Mouse (Mus musculus) limb, embryonic 14.5 days (tissue): ENCODE results near the gene Cdc45. TPM values are rescaled to one million over a fixed set of nuclear protein-coding genes. Genes with fewer than 3 reads are reported as not detected.
A peak's percentile ranks its signal among the peaks of the same experiment; 100 is the strongest.

Experiments used
- ATAC-seq: fragments of 200-750 bp; cut with Nextera tagmentation; 2 replicates; pipeline ENCODE4 v1.8.0; 2017; ENCODE audit warnings: low read depth, moderate number of reproducible peaks, moderate TSS enrichment; ENCODE audit not compliant: low FRiP score
- DNase-seq: peaks from one replicate; pipeline ENCODE4 v3.0.0-alpha.2; 2015; ENCODE audit warnings: low spot score
- H3K27ac ChIP-seq: fragments of 300-500 bp; sonication (generic); replicated peaks from 2 replicates; pipeline ENCODE4 v1.5.1; 2014; ENCODE audit warnings: low read depth, mild to moderate bottlenecking, low read length, moderate library complexity, mixed read lengths
- H3K27me3 ChIP-seq: fragments of 300-500 bp; sonication (generic); 2 replicates; pipeline ENCODE4 v1.6.1; 2014; ENCODE audit warnings: low read length, mixed read lengths; ENCODE audit not compliant: control insufficient read depth, insufficient read depth
- H3K36me3 ChIP-seq: fragments of 300-500 bp; sonication (generic); 2 replicates; pipeline ENCODE4 v1.6.1; 2014; ENCODE audit warnings: mild to moderate bottlenecking, low read length, moderate library complexity, mixed read lengths; ENCODE audit not compliant: control insufficient read depth, insufficient read depth
- H3K4me1 ChIP-seq: fragments of 300-500 bp; sonication (generic); 2 replicates; pipeline ENCODE4 v1.6.1; 2014; ENCODE audit warnings: antibody characterized with exemption, low read length, mixed read lengths; ENCODE audit not compliant: control insufficient read depth, insufficient read depth
- H3K4me2 ChIP-seq: fragments of 300-500 bp; sonication (generic); replicated peaks from 2 replicates; pipeline ENCODE4 v1.6.1; 2014; ENCODE audit warnings: low read depth, mild to moderate bottlenecking, low read length, moderate library complexity; ENCODE audit not compliant: severe bottlenecking
- H3K4me3 ChIP-seq: fragments of 300-500 bp; sonication (generic); replicated peaks from 2 replicates; pipeline ENCODE4 v1.5.1; 2014; ENCODE audit warnings: low read length
- H3K9ac ChIP-seq: fragments of 300-500 bp; sonication (generic); 2 replicates; pipeline ENCODE4 v1.6.1; 2014; ENCODE audit warnings: mild to moderate bottlenecking, low read depth, low read length, moderate library complexity; ENCODE audit not compliant: severe bottlenecking
- H3K9me3 ChIP-seq: fragments of 300-500 bp; sonication (generic); 2 replicates; pipeline ENCODE4 v1.6.1; 2016; ENCODE audit warnings: low read length; ENCODE audit not compliant: control insufficient read depth
- POLR2A ChIP-seq: fragments of 200-500 bp; IDR thresholded peaks from 2 replicates; pipeline ENCODE4 v1.8.0; 2012; ENCODE audit warnings: inconsistent platforms, mild to moderate bottlenecking, moderate library complexity, borderline replicate concordance; ENCODE audit not compliant: insufficient read depth, insufficient read length; ENCODE audit errors: extremely low read depth
- WGBS: fragments of 180-500 bp; shearing (Covaris S2); extraction: QIAGEN DNeasy Blood & Tissue Kit; methylation state at CpG from one replicate; pipeline ENCODE4 v1.1.7; 2014; 5-methylcytosine and 5-hydroxymethylcytosine counted together
- polyA plus RNA-seq, 2 experiments: library from polyadenylated mRNA; depleted of rRNA in 1 of 2; stranded (reverse) in 1 of 2; unstranded in 1 of 2; fragments of >200 nt; fragmentation: Nextera tagmentation in 1 of 2; extraction: Ambion mirVana in 1 of 2; gene quantifications; 2 replicates each; pipeline versions ENCODE4 v1.2.1 to v1.2.3; 2012 to 2014

The Cdc45 gene
- polyA plus RNA-seq, 2 experiments, result 39.8 to 52.5 TPM

DNA sequence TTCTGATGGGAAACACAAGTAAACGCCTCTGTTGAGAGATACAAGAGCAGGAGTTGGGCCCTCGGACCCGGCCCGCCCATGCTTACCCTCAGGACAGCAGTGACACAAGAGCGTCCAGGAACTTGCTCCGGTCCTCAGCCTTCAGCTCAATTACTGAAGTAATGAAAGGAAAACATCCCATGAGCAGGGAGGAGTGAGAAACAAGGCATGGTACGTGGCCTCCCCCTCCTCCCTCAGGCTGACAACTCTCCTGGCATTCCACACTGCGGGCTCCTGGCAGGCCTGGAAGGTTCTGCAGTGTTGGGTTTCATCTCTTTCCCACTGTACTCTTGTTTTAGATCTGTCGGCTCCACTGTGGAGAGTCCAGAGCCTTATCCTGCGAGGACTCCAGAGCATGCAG, 30.0 kb downstream of the Cdc45 start:
- peaks cover 27% of the 10 kb centered on the region for H3K27me3 ChIP-seq
- no peak overlapping the region for H3K4me3 ChIP-seq
- 89% methylated on average over 10 of the region's 10 CpGs for WGBS
- peaks cover 37% of the 10 kb centered on the region for H3K36me3 ChIP-seq
- ATAC-seq, result no peak
- no peaks in the 10 kb centered on the region for H3K9me3 ChIP-seq
- no peak overlapping the region for H3K9ac ChIP-seq
- peaks cover 9% of the 10 kb centered on the region for H3K4me1 ChIP-seq
- H3K27ac ChIP-seq, result no peak overlapping the region
- H3K4me2 ChIP-seq, result no peak overlapping the region
- DNase-seq, result no peak
- no peak for TF ChIP-seq POLR2A

DNA sequence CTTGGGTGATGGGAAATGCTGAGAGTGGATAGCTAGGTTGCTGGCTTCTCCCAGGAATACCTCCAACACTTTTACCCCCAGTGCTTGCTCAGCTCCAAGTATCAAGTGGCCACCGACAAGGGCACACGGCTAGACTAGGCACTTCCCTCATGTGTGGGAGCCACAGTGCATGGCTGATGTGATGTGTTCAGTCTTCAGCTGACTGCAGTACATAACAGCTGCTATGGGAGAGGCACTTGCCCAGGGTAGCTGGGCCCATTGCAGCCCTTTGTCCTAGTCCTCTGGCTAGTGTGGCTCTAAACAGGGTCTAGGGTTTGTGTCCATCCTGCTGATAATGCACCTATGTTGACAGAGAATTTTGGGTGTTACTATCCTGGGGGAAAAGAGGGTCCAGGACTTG, 33.3 kb downstream of the Cdc45 start:
- TF ChIP-seq POLR2A, result no peak
- Histone ChIP-seq H3K4me2 (no peak overlapping the region), H3K9me3 (no peaks in the 10 kb centered on the region), H3K4me1 (peaks cover 9% of the 10 kb centered on the region), H3K27ac (no peak overlapping the region), H3K27me3 (peaks cover 40% of the 10 kb centered on the region), H3K9ac (no peak overlapping the region), H3K4me3 (peak overlapping the region; percentile 42; the same call in 1 of the 2 replicates), H3K36me3 (peaks cover 11% of the 10 kb centered on the region)
- ATAC-seq (no peak), DNase-seq (no peak)
- 78% methylated on average over 2 of the region's 2 CpGs for WGBS

DNA sequence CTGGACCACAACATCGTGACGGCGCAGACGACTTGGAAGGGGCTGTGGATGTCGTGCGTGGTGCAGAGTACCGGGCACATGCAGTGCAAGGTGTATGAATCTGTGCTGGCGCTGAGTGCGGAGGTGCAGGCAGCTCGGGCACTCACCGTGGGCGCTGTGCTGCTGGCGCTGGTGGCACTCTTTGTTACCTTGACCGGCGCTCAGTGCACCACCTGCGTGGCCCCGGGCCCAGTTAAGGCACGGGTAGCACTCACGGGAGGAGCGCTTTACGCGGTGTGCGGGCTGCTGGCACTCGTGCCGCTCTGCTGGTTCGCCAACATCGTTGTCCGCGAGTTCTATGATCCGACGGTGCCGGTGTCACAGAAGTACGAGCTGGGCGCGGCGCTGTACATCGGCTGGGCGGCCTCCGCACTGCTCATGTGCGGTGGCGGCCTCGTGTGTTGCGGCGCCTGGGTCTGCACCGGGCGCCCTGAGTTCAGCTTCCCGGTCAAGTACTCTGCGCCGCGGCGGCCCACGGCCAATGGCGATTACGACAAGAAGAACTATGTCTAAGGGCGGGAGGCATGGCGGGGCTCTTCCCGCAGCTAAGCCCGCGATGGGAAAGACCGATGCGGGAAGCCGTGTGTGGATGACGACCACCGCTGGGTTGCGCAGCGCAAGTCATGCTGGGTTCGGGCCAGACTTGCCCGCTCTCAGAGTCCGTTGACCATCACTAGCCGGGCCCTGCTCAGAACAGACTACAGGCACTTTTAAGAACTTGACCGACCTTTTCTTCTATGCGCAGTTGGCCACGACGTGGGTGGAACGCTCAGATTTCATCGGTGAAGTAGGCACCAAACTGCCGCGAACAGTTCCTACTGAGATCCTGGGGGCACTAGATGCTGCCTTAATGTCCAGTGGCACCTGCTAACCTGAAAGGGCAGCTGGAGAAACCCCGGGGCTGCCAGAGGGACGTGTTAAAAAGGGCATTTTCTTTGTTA, 34.4 kb downstream of the Cdc45 start:
- Histone ChIP-seq H3K4me2 (peak overlapping the region; percentile 68), H3K27ac (no peak overlapping the region), H3K9ac (peak overlapping the region; percentile 48), H3K4me3 (peak overlapping the region; percentile 42), H3K27me3 (peaks cover 40% of the 10 kb centered on the region), H3K4me1 (peaks cover 9% of the 10 kb centered on the region), H3K36me3 (peaks cover 8% of the 10 kb centered on the region), H3K9me3 (no peaks in the 10 kb centered on the region)
- ATAC-seq (peak; percentile 6; the same call in 1 of the 2 replicates), DNase-seq (peak; percentile 2)
- 3% methylated on average over 75 of the region's 80 CpGs for WGBS
- no peak for TF ChIP-seq POLR2A

DNA sequence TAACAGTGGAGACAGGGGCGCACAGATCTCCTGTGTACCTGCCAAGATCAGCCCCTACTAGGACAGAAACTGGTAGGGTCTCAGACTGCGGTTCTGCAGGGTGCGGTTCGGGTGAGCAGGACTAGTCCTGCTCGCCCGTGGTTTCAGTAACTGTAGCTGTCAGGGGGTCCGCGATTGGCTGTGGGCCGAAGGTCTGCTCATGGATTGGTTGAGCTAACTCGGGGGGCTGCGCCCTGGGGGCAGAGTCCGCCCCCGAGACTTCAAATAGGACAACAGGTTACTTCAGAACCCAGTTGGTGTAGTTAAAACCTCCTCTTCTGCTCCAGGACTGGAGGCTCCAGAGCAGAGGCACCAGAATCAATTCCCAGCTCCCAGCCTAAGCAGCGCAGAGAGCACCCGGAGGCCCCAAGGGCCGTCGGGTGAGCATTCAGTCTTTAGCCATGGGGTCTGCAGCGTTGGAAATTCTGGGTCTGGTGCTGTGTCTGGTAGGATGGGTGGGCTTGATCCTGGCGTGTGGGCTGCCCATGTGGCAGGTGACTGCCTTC, 35.2 kb downstream of the Cdc45 start, which contains the start of gene Cldn5:
Cldn5 (plus strand) TSS at position 292 of the 545 bp plus-strand sequence.
- Histone ChIP-seq H3K4me2 (peak within 1 kb of the TSS; percentile 68), H3K4me3 (peak within 1 kb of the TSS; percentile 42), H3K27ac (no peak within 1 kb of the TSS), H3K4me1 (peaks cover 9% of the 10 kb centered on the region), H3K27me3 (peaks cover 40% of the 10 kb centered on the region), H3K9me3 (0 out of 2 replicates have a peak, but pooled peaks cover under 1% of the 10 kb centered on the region), H3K9ac (peak within 1 kb of the TSS; percentile 48), H3K36me3 (0 out of 2 replicates have a peak, but pooled peaks cover under 1% of the 10 kb centered on the region)
- no peak for TF ChIP-seq POLR2A
- ATAC-seq (peak; percentile 66), DNase-seq (peak; percentile 22)
- 4% methylated on average over 19 of the region's 19 CpGs for WGBS
